Mouse (Mus musculus) kidney, adult 11 months (tissue): ENCODE measurements around the gene Suds3.

Experiments
- DNase-seq: peaks from one replicate; pipeline ENCODE4 v3.0.0; 2022

Gene Suds3

DNA sequence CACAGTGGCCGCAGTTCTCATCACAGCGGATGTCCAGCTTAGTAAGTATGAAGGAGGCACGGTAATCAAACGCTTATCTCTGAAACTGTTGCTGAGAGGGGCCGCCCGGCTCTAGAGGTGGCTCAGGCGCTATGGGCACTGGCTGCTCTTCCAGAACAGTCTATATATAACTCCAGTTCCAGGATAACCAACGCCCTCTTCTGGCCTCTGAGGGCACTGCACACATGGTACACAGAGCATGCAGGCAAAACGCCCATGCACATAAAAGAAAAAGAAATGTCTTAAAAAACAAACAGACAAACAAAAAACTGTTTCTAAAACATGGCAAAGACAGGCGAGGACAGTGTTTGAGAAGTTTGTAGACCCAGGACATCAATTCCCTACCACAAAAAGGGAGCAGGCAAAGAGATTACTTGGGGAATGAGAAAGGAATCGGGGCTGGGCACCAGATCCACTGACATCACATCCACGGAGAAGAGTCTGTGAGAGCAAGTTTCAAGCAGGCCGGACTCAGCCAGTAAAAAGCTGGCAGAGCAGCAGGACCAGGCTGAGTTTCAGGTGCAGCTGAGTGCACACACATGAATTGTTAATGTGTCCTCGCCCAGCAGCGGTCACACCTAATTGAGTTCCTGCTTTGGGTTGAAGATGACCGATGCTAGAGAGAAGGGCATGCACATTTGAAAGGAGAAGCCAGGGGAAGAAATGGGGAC is 4.7 kb downstream of the Suds3 start:
- DNase-seq: peak; percentile 68

DNA sequence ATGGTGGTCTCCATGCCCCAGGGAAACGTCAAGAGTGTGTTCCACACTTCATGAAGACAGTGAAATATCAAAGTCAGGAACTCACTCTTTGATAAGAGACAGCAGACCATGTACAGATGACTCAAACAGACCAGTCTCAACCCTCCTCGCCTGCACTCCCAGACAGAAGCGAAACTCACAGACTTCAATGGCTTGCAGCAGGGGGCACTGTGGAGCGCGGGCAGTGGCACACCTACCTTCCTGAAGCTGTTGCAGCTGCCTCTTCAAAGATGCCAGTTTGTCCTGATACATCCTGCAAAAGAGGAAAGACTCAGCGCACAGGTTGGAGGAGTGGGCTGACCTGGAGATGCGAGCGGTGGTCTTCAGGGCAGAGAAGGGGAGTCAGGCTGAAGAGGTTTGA is 6.4 kb downstream of the Suds3 start:
- DNase-seq: no peak

DNA sequence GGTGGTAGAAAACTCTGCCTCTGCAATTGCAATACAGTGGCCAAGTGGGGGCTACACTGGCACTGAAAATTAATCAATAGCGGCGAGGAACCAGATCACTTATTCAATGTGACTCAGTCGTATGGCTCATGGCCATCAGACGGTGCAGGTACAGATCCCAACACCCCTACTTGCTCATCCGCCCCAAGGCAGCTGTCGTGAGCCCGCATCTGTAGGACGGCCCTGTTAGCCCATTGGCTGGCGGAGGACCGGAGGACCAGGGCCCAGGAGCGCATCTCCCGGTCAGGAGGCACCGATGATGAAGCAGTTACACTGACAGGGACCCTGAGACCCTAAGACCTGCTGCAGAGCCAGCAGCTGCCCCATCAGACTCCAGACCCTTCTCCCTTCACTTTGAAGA is 7.2 kb downstream of the Suds3 start:
- DNase-seq: no peak

DNA sequence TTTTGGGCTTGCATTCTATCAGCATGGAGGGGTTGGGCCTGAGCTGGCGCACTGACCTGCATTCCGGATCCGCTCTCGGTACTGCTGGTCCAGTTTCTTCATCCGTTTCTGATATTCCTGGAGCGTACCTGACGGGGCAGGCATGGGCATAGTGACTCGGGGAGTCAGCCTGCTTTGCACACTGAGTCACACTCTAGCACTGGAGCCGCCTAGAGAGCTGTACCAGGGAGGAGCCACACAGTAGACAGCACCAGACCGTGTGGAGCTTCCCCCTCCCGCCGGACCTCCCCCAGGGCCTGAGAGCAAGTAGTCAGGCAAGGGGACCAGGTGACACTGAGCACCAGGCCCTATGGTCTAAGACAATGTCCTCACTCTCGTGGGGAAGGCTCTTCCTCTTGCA is 7.6 kb downstream of the Suds3 start:
- DNase-seq: no peak

DNA sequence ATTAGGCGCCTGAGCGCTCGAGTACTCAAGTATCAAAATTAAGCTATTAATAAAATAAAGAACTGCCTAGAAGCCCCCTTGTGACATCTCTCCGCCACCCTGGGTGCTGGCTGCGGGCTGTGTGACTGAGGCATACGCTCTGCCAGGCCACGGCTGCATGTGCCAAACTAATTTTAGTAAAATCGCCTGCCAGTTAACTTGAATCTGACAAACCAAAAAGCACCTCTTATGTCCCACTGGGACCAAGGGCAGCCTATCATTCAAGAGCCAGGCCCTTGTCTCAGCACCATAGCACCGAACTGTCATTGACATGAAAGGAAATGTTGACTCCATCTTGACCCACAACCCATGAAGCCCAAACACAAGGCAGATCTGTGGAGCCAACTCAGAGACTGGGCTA is 10.2 kb downstream of the Suds3 start:
- no peak for DNase-seq

DNA sequence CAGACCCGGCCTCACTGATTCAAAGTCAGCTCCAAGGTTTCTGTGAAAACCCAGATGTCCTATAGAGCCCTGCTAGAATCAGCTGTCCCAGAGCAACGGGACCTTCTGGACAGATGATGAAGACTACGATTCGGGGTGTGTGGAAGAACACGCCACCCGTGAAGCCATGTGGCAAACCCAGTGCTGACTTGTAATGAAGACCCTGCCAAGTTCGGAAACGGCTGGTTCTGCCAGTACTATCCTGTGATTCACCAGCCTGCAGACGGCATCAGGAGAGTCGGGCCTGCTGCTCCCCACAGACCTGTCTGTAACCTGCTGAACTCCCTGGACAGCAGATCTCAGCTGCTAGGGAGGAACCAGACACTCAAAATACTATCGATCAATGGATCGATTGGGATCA is 11.6 kb downstream of the Suds3 start:
- no peak for DNase-seq

DNA sequence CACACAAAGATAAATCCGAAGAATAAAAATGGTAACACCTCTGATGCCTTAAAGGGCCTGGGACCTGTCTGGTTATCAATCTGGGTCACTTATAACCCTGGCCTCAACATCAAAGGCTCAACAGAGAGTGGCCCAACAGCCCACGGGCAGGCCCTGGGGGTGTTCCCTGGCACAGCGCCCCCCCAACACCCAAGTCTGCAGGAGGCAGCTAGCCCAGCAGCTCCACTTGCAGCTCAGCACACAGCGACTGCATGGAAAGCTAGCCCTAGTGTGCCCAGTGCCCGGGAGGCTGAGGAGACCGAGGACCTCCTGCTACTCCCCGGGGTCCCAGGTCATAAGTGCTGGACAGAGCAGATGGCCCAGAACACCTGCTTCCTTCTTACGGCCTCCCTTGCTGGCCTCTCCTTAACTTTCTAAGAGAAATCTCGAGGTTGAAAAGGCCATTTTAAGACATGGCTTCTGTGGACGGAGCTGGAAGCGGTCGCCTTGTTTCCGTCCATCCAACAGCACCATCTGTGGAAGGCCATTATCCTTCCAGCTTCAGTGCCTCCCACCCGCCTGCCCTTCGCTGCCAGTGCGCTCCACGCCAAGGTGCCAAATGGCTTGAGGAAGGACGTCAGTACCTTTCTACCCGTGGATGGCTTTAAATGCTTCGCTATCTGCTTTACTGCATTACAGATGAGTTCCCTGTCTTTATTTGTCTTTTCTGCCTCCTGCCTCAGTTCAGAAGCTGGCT is 12.6 kb downstream of the Suds3 start:
- DNase-seq: no peak

DNA sequence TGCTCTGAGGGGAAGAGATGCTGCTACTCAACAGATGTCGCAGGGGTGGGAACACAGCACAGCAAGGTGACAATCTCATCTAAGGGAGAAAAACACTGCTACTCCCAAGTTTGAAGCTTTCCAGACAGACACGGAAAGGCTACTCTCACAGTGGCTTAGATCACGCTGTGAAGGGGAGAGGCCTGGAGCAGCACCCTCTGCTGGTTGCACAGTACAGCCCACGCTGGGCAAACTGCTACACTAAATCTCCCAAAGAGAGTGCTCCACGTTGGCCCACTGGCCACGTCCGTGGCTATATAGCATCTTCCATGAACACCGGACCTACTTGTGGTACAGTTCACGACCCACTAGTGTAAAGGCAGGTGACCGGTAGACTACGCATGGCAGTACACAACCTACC is 16.2 kb downstream of the Suds3 start:
- DNase-seq: no peak

DNA sequence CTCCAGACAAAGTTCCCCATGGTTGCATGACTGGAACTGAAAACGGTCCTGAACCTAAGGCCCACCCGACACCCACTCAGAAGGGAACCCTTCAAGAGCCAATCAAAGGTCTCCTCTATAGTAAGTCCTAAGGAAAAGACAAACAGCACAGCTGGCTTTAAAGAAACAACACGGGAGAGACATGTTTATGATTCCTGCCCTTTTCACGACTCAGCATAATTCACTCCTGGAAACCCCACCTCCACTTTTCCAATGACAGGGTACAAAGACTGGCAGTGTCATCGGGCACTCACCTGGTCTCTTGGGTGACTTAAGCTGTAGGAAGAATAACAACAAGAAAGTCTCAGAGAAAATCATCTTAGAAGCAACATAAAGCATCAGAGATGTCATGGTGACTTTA is 16.9 kb downstream of the Suds3 start:
- no peak for DNase-seq

DNA sequence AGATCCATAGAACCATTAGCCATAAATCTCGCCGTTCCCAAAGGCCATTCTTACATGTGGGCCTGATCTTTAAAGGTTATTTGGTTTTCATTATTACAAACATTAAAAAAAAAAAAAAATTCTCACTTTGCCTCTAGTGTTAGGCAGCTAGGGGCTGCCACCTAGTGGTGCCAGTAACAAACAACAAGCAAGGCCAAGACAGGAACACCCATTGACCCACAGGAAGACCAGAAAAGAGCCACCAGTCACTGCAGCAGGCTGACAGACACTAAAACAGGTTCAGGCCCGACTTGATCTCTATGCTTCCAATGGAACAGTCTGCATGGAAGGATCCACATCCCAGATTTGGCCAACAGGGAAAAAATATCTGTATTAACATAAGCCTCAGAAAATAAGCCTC is 19.2 kb downstream of the Suds3 start:
- DNase-seq: peak; percentile 48

DNA sequence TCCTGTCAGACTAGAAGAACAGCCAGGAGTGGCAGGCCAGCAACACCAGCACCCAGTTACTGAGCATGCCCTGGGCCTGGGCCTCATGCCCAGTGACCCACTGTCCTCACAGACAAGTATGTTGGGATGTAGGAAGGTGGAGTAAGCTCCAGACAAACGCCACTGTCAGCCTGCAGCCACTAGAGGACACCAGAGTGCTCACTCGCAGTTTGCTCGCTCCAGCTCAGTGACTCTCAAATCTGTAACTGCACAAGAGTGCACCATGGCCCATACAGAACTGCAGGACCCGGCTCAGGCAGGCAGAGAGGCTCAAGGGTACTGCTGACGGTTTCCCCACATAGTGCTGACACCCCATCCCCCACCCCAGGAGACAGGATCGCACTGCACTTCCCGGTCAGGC is 21.5 kb downstream of the Suds3 start:
- DNase-seq: peak; percentile 72

DNA sequence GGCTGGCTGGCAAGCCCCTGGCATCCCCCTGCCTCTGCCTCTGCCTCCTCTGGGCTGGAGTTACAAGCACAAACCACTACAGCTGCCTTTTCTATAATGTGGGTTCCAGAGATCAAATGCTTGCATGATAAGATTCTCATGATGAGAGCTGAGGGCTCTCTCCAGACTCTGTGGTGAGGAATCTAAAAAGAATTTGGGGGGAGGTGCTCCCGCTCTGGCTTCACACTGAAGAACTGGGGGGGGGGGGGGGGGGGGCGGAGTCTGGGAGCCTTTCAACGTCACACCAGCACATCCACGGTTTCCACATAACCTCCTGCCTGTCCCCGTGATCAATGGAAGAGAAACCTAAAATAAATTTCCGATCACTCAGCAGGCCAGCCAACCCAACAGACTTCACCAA is 26.1 kb downstream of the Suds3 start:
- DNase-seq: no peak

DNA sequence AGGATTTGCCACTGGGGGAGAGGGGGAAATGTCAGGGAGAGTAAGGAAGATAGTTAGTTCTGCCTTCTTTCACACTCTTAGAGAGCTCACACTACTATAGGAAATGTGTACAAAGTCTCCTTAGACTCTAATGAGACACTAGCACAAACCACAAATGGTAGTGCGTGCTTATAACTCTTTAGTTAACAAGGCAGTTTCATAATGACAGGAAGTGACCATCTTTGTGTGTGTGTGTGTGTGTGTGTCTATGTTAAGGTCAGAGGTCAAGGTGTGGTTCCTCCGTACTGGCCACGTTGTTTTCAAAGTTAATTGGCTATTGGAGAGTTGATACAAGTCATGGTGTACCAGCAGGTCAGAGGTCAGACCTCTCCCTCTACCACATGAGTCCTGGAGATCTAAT is 26.8 kb downstream of the Suds3 start:
- no peak for DNase-seq

DNA sequence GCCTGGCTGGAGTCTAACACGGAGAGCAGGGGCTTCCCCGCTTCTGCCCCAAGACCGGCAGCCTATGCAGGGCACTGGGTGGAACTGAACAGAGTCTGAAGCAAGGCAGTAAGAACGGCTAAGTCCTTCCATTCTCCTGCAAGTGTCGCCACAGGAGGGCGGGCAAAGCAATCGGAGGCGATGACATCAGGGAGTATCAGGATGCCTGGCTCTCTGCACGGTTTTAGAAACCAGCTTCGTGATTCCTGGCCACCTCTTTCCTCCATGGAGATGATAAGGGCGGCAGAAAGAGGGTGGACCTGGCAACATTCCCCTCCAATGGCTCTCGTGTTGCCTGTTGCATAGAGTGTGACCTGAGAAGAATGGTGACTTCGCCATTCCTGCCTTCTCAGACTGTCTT is 28.2 kb downstream of the Suds3 start:
- DNase-seq: no peak

DNA sequence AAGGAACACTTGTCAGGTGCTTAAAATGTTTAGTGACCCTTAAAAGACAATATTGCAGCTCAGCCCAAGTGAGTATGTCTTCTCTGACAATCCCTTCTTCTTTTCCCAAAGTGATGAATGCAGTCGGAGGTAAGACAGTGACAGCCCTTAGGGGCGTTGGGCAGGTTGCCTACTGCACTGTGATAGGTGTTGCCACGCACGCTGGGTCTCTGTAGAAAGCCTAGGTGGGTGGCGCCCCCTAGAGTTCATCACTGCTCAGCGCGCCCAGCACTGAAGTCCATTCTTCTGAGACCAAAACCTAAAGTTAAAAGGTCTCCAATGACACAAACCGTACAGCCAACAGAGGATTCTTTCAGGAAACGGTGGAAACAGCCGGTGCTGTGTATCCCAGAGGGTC is 46.4 kb downstream of the Suds3 start:
- DNase-seq: no peak

DNA sequence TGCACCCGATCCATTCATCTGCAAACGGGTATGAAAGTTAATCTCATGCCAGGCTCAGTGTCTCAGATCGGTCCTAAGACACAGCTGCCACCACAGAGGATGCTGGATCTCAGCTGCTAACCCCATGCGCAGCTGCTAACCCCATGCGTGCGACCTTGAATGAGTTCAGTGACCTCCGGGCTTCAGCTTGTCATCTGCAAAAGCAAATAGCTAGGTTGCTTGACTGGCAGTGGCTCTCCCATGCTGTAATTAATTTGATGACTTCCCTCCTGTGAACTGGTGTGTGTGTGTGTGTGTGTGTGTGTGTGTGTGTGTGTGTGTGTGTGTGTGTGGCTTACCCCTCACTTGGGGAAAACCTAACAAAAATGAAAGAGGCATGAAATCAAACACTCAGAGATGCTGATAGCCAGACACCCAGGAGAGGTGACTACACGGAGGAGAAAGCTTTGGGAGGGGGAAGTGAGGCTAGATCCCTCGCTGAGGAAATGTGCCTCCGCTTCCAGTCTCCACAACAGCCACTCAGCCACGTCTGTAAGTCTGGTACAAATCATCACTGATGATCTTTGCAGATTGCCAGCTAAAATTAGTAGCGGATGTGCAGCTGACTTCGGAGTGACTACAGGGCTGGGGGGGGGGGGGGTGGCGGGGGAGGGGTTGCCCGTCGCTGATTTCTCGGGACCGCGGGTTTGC is 47.0 kb downstream of the Suds3 start:
- no peak for DNase-seq

DNA sequence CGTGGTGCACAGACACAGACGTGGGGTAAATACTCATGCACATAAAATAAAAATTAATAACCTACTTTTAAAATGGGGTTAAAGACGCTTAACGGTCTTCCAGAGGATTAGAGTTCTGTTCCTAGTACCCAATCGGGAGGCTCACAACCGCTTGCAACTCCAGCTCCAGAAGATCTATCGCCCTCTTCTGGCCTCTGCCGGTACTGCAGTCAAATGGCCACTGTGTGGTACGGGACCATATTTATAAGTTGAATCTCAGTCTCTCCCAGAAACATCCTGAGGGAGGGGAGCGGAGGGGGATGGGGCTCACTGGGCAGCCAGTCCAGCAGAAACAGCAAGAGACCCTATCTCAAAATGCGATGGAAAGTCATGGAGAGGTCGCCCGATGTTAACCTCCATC is 47.7 kb downstream of the Suds3 start:
- DNase-seq: no peak

DNA sequence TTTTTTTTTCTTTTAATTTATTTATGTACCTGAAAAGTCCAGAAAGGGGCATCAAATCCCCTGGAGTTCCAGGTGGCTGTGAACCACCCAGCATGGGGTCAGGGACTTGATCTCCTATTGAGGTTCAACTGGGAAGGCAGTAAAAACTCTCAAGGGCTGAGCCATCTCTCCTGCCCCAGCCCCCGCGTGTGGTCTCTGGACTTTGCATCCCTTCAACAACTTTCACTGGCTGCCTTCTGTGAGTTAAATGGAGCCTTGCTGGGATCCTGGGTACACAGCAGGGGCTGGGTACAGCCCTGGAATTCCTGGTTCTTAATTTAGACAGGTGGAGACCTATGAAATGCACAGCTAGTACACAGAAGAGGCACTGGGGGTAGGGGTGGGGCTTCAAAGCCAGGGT is 54.7 kb downstream of the Suds3 start:
- DNase-seq: no peak

DNA sequence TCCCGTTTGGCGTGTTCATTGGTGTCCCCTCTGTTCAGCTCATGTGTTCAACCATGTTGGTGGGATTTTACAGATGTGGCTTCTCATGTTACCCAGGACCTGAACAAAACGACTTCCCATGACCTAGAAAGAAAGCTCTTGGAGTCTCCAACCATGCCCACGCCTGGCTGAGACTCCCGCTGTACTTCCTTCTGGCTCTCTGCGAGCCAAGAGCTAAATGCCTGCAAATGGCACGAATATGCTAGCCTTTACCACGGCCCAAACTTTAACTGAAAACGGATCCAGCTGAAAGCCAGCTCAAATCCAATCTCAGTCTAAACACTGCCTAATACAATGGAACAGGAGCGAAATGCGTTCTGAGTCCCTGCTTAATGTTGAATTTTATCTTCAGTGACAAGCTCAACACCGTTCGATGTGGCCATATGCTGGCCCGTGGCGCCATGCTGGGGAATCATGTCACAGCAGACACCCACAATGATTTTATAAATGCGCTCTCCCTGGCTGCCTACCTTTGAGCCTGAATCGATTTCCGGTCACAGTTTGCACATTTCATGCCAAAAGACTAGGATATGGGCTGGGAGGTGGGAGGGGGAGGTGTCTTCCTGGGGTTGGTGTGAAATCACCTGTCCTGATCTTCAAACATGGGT is 55.3 kb downstream of the Suds3 start:
- DNase-seq: no peak

DNA sequence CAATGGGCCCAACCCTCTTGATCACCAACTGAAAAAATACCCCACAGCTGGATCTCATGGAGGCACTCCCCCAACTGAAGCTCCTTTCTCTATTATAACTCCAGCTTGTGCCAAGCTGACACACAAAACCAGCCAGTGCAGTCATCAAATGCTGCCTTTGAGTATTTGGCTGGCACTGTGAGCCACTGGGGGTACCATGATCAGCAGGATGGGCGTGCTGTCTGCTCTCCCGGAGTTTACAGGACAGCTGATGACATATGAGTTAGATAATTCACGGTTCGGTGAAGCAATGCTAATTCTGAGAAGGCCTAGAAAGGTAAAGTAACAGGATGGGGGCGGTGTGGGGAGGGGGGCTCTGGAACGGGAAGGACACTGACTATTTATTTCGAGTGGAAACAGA is 66.0 kb downstream of the Suds3 start:
- DNase-seq: no peak

DNA sequence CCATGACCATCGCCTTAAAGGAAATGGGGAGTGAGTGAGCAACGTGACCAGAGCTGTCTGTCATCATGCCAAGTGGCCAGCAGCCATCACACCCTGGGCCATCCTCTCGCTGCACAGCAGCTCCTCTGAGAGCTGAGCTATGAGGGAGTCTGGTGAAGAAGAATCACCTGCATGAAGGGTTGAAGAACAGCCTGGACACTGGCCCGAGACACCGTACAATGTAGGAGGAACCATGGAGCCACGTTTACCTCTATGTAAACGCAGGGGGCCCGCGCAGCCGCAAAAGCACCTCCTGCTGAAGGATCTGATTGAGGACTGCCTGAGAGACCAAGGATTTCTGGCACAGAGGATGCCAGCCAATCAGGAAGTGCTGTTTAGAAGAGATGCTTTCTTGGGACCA is 70.8 kb downstream of the Suds3 start:
- no peak for DNase-seq

DNA sequence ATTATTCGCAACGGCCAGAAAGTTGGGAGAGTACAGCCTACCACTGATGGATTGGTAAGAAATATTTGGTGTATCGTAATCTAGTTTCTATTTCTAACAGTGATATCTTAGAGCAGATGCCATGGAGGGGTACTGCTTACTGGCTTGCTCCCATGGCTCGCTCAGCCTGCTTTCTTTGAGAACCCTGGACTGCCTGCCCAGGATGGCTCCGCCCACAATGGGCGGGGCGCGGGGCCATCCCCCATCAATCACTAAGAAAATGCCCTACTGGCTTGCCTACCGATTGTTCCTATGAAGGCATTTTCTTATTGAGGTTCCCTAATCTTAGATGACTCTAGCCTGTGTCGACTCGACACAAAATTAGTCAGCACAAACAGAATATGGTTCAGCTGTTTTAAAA is 73.3 kb downstream of the Suds3 start:
- no peak for DNase-seq
